Mouse (Mus musculus) forebrain, embryonic 11.5 days (tissue): ENCODE data around the gene Duox1. TPM values are rescaled to one million over a fixed set of nuclear protein-coding genes. Genes with fewer than 3 reads are reported as not detected.
"Not testable (repeated sequence)": the region's sequence is repeated elsewhere in the genome, so short reads cannot be mapped to it uniquely, and the experiment has no call there.

ENCODE experiments used
- ATAC-seq: fragments of 200-750 bp; cut with Nextera tagmentation; replicated peaks from 2 replicates; pipeline ENCODE4 v1.8.0; 2017; ENCODE audit warnings: moderate TSS enrichment; ENCODE audit not compliant: low FRiP score
- DNase-seq: peaks from one replicate; pipeline ENCODE4 v3.0.0-alpha.2; 2017; ENCODE audit warnings: low spot score
- H3K27ac ChIP-seq: fragments of 300-500 bp; sonication (generic); 2 replicates; pipeline ENCODE4 v1.5.1; 2014; ENCODE audit warnings: low read depth, low read length
- H3K27me3 ChIP-seq: fragments of 300-500 bp; sonication (generic); 2 replicates; pipeline ENCODE4 v1.6.1; 2014; ENCODE audit warnings: mild to moderate bottlenecking, low read length, mixed read lengths; ENCODE audit not compliant: control insufficient read depth, insufficient read depth
- H3K36me3 ChIP-seq: fragments of 300-500 bp; sonication (generic); 2 replicates; pipeline ENCODE4 v1.6.1; 2014; ENCODE audit warnings: mild to moderate bottlenecking, low read length, moderate library complexity, mixed read lengths; ENCODE audit not compliant: control insufficient read depth, insufficient read depth
- H3K4me1 ChIP-seq: fragments of 300-500 bp; sonication (generic); replicated peaks from 2 replicates; pipeline ENCODE4 v1.6.1; 2014; ENCODE audit warnings: low read length, mixed read lengths; ENCODE audit not compliant: control insufficient read depth, insufficient read depth
- H3K4me2 ChIP-seq: fragments of 300-500 bp; sonication (generic); 2 replicates; pipeline ENCODE4 v1.6.1; 2014; ENCODE audit warnings: low read depth, mild to moderate bottlenecking, low read length, moderate library complexity, mixed read lengths; ENCODE audit not compliant: severe bottlenecking
- H3K4me3 ChIP-seq: fragments of 300-500 bp; sonication (generic); 2 replicates; pipeline ENCODE4 v1.5.1; 2014; ENCODE audit warnings: low read depth, low read length
- H3K9ac ChIP-seq: fragments of 300-500 bp; sonication (generic); 2 replicates; pipeline ENCODE4 v1.6.1; 2014; ENCODE audit warnings: low read length
- H3K9me3 ChIP-seq: fragments of 300-500 bp; sonication (generic); 2 replicates; pipeline ENCODE4 v1.6.1; 2016; ENCODE audit warnings: low read length, mixed read lengths; ENCODE audit not compliant: control insufficient read depth
- WGBS: fragments of 180-500 bp; shearing (Covaris S2); extraction: QIAGEN DNeasy Blood & Tissue Kit; methylation state at CpG from one replicate; pipeline ENCODE4 v1.1.7; 2014; 5-methylcytosine and 5-hydroxymethylcytosine counted together
- polyA plus RNA-seq: library from polyadenylated mRNA; unstranded; fragments of >200 nt; fragmentation: Nextera tagmentation; extraction: Ambion mirVana; gene quantifications from 2 replicates; pipeline ENCODE4 v1.2.1, GENCODE M21; 2014

Duox1 gene
- polyA plus RNA-seq, 1 experiment from 2014 or later = not detected

GRCm38 (mm10) chr2:122324586-122324985, 9.1 kb downstream of the Duox1 start:
- no peak overlapping the region for H3K9ac ChIP-seq
- ATAC-seq (no peak), DNase-seq (no peak)
- no peak overlapping the region for H3K27ac ChIP-seq
- 79% methylated on average over 3 of the region's 3 CpGs for WGBS
- no peak overlapping the region for H3K4me3 ChIP-seq
- no peaks in the 10 kb centered on the region for H3K36me3 ChIP-seq
- H3K27me3 ChIP-seq = no peaks in the 10 kb centered on the region
- H3K4me1 ChIP-seq = no peaks in the 10 kb centered on the region
- H3K4me2 ChIP-seq = no peak overlapping the region
- H3K9me3 ChIP-seq = no peaks in the 10 kb centered on the region

DNA sequence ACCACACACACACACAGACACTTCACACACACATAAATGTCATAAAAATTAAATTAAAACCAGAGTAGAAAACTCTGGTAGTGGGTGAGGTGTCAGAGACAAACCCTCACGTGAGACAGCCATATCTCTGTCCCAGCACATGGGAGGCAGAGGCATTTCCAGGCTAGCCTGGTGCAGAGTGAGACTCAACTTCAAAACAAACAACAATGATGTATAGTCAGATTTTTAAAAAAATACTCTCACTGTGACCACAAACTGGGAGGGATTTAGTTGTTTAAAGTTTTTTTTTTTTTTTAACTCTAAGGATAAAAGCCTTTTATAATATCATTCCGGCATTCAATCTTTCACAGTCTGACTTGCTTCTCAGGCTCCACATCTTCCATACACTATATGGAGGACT, 9.9 kb downstream of the Duox1 start:
- ATAC-seq (no peak), DNase-seq (no peak)
- H3K9me3 ChIP-seq = no peaks in the 10 kb centered on the region
- WGBS = 78% methylated on average over 2 of the region's 2 CpGs
- H3K9ac ChIP-seq = no peak overlapping the region
- no peaks in the 10 kb centered on the region for H3K4me1 ChIP-seq
- no peak overlapping the region for H3K4me3 ChIP-seq
- no peaks in the 10 kb centered on the region for H3K27me3 ChIP-seq
- H3K36me3 ChIP-seq = no peaks in the 10 kb centered on the region
- H3K27ac ChIP-seq = no peak overlapping the region
- no peak overlapping the region for H3K4me2 ChIP-seq

DNA sequence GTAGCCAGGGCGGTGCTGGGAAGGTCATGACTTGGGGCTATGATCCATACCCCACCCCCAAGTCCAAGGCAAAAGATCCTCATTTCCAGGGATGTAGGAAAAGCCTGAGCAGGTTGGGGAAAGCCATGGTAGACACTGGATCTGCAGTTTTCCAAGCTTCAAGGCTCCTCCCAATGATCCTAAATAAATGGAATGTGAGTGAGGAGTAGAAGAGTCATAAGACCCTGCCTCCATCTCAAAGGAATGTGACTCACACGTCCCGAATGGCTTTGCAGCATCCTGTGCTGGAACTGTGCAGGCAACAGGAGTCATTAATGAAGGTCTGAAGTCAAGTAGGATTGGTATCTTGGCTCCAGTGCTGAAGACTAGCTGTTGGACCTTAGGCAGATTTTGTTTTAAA, 12.5 kb downstream of the Duox1 start:
- WGBS = 78% methylated on average over 3 of the region's 3 CpGs
- H3K4me3 ChIP-seq = no peak overlapping the region
- ATAC-seq = no peak
- no peaks in the 10 kb centered on the region for H3K36me3 ChIP-seq
- H3K4me1 ChIP-seq = no peaks in the 10 kb centered on the region
- no peak for DNase-seq
- H3K9me3 ChIP-seq = no peaks in the 10 kb centered on the region
- no peak overlapping the region for H3K4me2 ChIP-seq
- H3K27ac ChIP-seq = no peak overlapping the region
- H3K27me3 ChIP-seq = no peaks in the 10 kb centered on the region
- H3K9ac ChIP-seq = no peak overlapping the region

- not testable (repeated sequence) for DNase-seq, ATAC-seq, H3K27ac ChIP-seq, H3K36me3 ChIP-seq, H3K4me2 ChIP-seq, H3K9me3 ChIP-seq, H3K27me3 ChIP-seq, H3K4me3 ChIP-seq, H3K9ac ChIP-seq, H3K4me1 ChIP-seq
- WGBS = 92% methylated on average over 4 of the region's 6 CpGs
Observed at GRCm38 (mm10) chr2:122330317-122330716, 14.8 kb downstream of the Duox1 start.

DNA sequence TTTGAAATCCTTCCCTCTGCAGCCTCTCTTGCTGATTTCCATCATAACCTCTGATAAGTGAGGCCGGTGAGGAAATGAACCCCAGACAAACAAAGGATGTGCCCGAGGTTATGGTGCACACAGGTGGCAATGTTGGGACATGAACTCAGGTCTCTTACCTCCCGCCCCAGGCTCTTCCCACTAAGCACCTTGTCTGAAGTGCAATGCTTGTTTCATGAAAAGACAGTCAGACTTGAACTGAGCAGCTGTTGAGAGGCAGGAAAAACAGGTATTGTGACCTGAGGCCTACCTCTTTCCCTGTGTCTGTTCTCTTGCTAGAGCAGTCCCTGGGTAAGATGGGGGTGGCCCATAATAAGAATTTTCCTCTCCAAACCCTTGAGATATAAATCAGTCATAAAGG, 16.8 kb downstream of the Duox1 start:
- ATAC-seq (no peak), DNase-seq (no peak)
- Histone ChIP-seq H3K27ac (no peak overlapping the region), H3K9me3 (no peaks in the 10 kb centered on the region), H3K4me1 (no peaks in the 10 kb centered on the region), H3K27me3 (no peaks in the 10 kb centered on the region), H3K9ac (no peak overlapping the region), H3K36me3 (no peaks in the 10 kb centered on the region), H3K4me2 (no peak overlapping the region), H3K4me3 (no peak overlapping the region)
- 89% methylated on average over 3 of the region's 3 CpGs for WGBS

- H3K27me3 ChIP-seq = no peaks in the 10 kb centered on the region
- H3K36me3 ChIP-seq = no peaks in the 10 kb centered on the region
- WGBS = 78% methylated on average over 3 of the region's 3 CpGs
- no peak overlapping the region for H3K4me2 ChIP-seq
- ATAC-seq = no peak
- DNase-seq = no peak
- no peak overlapping the region for H3K27ac ChIP-seq
- H3K9me3 ChIP-seq = no peaks in the 10 kb centered on the region
- H3K9ac ChIP-seq = no peak overlapping the region
- H3K4me3 ChIP-seq = no peak overlapping the region
- H3K4me1 ChIP-seq = no peaks in the 10 kb centered on the region
Observed at GRCm38 (mm10) chr2:122334170-122334569, 18.7 kb downstream of the Duox1 start.

DNA sequence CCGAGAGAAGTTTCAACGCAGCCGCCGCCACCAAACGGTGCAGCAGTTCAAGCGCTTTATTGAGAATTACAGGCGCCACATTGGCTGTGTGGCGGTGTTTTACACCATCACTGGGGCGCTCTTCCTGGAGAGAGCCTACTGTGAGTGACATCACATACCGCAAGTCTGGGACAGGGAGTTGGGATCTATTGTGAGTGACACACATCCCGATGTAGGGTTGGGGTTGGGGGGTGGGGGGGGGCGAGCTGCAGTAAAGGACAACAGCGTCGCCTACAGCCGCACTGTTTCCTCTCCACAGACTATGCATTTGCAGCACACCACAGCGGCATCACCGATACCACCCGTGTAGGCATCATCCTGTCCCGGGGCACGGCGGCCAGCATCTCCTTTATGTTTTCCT, 21.8 kb downstream of the Duox1 start:
- H3K9ac ChIP-seq = no peak overlapping the region
- H3K27me3 ChIP-seq = no peaks in the 10 kb centered on the region
- WGBS = 60% methylated on average over 21 of the region's 21 CpGs
- H3K4me1 ChIP-seq = no peaks in the 10 kb centered on the region
- ATAC-seq (no peak), DNase-seq (no peak)
- H3K4me3 ChIP-seq = no peak overlapping the region
- H3K36me3 ChIP-seq = no peaks in the 10 kb centered on the region
- no peaks in the 10 kb centered on the region for H3K9me3 ChIP-seq
- H3K4me2 ChIP-seq = no peak overlapping the region
- H3K27ac ChIP-seq = no peak overlapping the region

DNA sequence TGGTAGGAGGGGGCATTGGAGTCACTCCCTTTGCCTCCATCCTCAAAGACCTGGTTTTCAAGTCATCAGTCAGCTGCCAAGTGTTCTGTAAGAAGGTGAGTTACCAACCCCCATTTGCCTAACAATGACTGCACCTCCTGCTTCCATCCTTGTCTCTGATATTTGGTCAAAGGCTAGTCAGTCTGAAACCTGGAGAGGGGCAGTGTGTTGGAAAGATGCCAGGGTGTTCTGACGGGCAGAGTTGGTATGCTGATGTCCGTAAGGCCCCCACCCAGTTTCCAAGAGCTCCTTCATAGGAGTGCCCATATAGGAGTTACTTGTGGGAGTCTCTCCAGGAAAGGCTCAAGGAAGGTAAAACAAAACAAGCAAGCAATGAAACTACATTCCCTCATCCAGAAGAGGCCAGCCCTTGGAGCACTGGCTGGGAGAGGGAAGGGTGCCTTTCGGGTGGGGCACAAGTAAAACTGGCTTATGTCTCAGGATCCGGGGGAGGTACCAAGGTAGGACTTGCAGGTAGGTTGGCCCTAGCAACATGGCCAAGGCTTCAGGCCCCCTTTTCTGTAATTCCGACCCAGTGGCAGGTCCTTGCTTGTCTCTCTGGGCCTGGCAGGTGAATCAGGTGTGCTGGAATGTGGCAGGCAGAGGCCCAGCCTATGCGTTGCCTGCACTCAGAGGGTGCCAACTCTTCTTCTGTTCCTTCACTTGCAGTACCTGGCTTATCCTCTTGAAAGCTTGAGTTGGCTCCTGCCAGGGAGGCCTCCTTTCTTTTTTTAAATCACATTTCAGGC, 29.8 kb downstream of the Duox1 start:
- Histone ChIP-seq H3K36me3 (no peaks in the 10 kb centered on the region), H3K9me3 (no peaks in the 10 kb centered on the region), H3K27me3 (no peaks in the 10 kb centered on the region), H3K9ac (no peak overlapping the region), H3K27ac (no peak overlapping the region), H3K4me1 (peaks cover 8% of the 10 kb centered on the region; the same call in 1 of the 2 replicates), H3K4me3 (no peak overlapping the region), H3K4me2 (no peak overlapping the region)
- ATAC-seq (no peak), DNase-seq (no peak)
- 82% methylated on average over 6 of the region's 6 CpGs for WGBS

DNA sequence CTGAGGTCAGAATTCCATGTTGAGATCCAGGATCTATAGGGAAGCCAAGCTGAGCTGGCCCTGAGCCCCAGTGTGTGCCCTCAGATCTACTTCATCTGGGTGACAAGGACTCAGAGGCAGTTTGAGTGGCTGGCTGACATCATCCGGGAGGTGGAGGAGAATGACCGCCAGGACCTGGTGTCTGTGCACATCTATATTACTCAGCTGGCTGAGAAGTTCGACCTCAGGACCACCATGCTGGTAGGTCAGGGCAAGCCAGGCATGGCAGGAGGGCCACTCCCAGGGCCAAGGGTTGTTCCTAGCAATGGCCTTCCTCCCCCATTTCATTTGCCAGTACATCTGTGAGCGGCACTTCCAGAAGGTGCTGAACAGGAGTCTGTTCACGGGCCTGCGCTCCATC, 30.7 kb downstream of the Duox1 start:
- not testable (repeated sequence) for H3K4me2 ChIP-seq, H3K4me3 ChIP-seq, H3K9me3 ChIP-seq, H3K27ac ChIP-seq, DNase-seq, H3K9ac ChIP-seq, ATAC-seq, H3K27me3 ChIP-seq, H3K36me3 ChIP-seq
- 89% methylated on average over 6 of the region's 6 CpGs for WGBS
- peaks cover 11% of the 10 kb centered on the region; the same call in 1 of the 2 replicates for H3K4me1 ChIP-seq
